Comparison of ENCODE assay signal across 8 mouse cellular contexts in the genomic region with DNA sequence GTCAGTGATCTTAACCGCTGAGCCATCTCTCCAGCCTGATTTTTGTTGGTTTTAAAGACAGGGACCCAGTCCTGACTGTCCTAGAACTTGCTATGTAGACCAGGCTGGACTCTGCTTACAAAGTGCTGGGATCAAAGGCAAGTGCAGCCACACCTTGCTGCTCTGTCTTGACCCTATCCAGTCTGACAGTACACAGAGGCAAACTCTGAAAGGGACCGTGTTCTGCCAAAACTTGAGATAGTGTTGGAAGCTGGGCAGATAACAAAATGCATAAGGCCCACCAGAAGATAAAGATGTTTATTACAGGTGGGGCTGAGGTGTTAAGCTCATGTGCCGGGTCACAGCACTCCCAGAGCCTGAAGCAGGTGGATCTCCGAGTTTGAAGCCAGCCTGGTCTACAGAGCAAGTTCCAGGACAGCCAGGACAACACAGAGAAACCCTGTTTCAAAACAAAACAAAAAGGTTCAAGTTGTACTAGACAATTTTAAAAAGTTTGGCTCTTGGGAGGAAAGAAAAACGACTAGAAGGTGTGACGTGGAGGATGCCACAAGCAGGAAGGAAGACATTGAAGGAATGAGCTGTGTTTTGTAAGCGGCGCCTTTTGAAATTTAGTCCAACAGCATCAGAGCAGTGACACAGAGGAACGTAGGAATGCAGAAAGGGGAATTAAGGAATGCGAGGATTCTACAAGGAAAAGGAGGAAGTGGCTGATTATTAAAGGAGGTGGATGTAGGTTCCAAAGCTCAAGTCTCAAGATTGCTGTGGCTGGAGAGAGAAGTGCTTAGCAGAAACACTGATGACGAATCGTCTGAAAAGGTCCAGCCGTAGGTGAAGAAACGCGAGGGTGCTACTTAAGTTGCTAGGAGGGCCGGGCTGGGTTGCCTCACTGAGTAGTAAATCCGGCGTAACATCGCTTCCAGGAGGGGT. TPM values are rescaled to one million over a fixed set of nuclear protein-coding genes. Genes with fewer than 3 reads are reported as not detected.
DNase-seq lines count a peak whose midpoint lies in the region; ATAC-seq and TF ChIP-seq lines count a peak whose summit lies in the region.

No protein-coding gene starts in this region.

- no peak for DNase-seq in heart, adult 2 months
- no peak for DNase-seq in heart, adult 11 months
- peak; percentile 20 for DNase-seq in G1E (ENCODE audit: low spot score)
- no peak for DNase-seq in liver, postnatal 0 days
- no peak for DNase-seq in right cerebral cortex, postnatal 36 days (ENCODE audit: low spot score in 2 of 2)
- no peak for DNase-seq in left cerebral cortex, postnatal 25 days (ENCODE audit: low spot score in 2 of 2)
- DNase-seq in thymus, postnatal 0 days (ENCODE audit: low spot score), result no peak

- H3K36me3 ChIP-seq in heart, adult 2 months (ENCODE audit: control insufficient read depth, insufficient read depth, low read length), result no peaks in the 10 kb centered on the region
- H3K36me3 ChIP-seq in G1E (replicated peaks), result peaks cover 42% of the 10 kb centered on the region
- peaks cover 17% of the 10 kb centered on the region for H3K36me3 ChIP-seq in forebrain, embryonic 16.5 days (ENCODE audit: control insufficient read depth, insufficient read depth)
- peaks cover 16% of the 10 kb centered on the region for H3K36me3 ChIP-seq in liver, postnatal 0 days (replicated peaks; ENCODE audit: insufficient read depth, low read length)

- no peak for TF ChIP-seq POLR2A in heart, adult 2 months (IDR thresholded peaks at IDR 0.05; ENCODE audit: insufficient read depth, low read depth, low read length)

- H3K79me2 ChIP-seq in heart, adult 2 months (replicated peaks; ENCODE audit: control insufficient read depth, insufficient read depth, low read length), result no peaks in the 10 kb centered on the region

- H3K4me3 ChIP-seq in heart, adult 2 months, result peak overlapping the region; percentile 62
- H3K4me3 ChIP-seq in G1E (ENCODE audit: low read depth, low read length), result peak overlapping the region; percentile 87
- H3K4me3 ChIP-seq in forebrain, embryonic 16.5 days (replicated peaks; ENCODE audit: low read length), result peak overlapping the region; percentile 77
- peak overlapping the region; percentile 64 for H3K4me3 ChIP-seq in liver, postnatal 0 days (ENCODE audit: low read depth, low read length)

- intact Hi-C loops in heart, adult 2 months (cut with DNase I), result no loop called here
- intact Hi-C loops in left cerebral cortex, postnatal 25 days (cut with DNase I), result no loop called here

- TF ChIP-seq CTCF in heart, adult 2 months (IDR thresholded peaks at IDR 0.05), result no peak
- no peak for TF ChIP-seq CTCF in G1E (IDR thresholded peaks at IDR 0.05; ENCODE audit: low read depth, low read length)
- no peak for TF ChIP-seq CTCF in liver, postnatal 0 days (IDR thresholded peaks at IDR 0.05; ENCODE audit: low read depth)

- H3K9ac ChIP-seq in heart, adult 2 months (ENCODE audit: low read depth, low read length), result peak overlapping the region; percentile 14; the same call in 1 of the 2 replicates
- H3K9ac ChIP-seq in forebrain, embryonic 16.5 days (replicated peaks; ENCODE audit: low read depth, low read length), result peak overlapping the region; percentile 56
- peak overlapping the region; percentile 62 for H3K9ac ChIP-seq in liver, postnatal 0 days (replicated peaks)

- H3K9me3 ChIP-seq in G1E (replicated peaks), result no peaks in the 10 kb centered on the region
- H3K9me3 ChIP-seq in forebrain, embryonic 16.5 days (ENCODE audit: control insufficient read depth, low read length), result no peaks in the 10 kb centered on the region
- no peaks in the 10 kb centered on the region for H3K9me3 ChIP-seq in liver, postnatal 0 days (ENCODE audit: low read length)

- H3K27me3 ChIP-seq in heart, adult 2 months (ENCODE audit: control insufficient read depth, insufficient read depth, low read length), result no peaks in the 10 kb centered on the region
- no peaks in the 10 kb centered on the region for H3K27me3 ChIP-seq in G1E (ENCODE audit: insufficient read depth, low read length)
- H3K27me3 ChIP-seq in forebrain, embryonic 16.5 days (replicated peaks; ENCODE audit: control insufficient read depth, insufficient read depth, low read length), result no peaks in the 10 kb centered on the region
- no peaks in the 10 kb centered on the region for H3K27me3 ChIP-seq in liver, postnatal 0 days (ENCODE audit: insufficient read depth, low read length)

- 0 out of 2 replicates have a peak, but pooled peaks have one; percentile 2 for ATAC-seq in G1E (ENCODE audit: extremely low read depth, insufficient number of reproducible peaks, low FRiP score, poor library complexity, severe bottlenecking)
- no peak for ATAC-seq in forebrain, embryonic 16.5 days
- ATAC-seq in liver, postnatal 0 days, result peak; percentile 23; the same call in 1 of the 2 replicates

- H3K4me1 ChIP-seq in heart, adult 2 months (ENCODE audit: control insufficient read depth, insufficient read depth, low read length), result peaks cover 2% of the 10 kb centered on the region; the same call in 1 of the 2 replicates
- H3K4me1 ChIP-seq in G1E (ENCODE audit: insufficient read depth, low read depth, low read length), result peaks cover 26% of the 10 kb centered on the region
- peaks cover 15% of the 10 kb centered on the region for H3K4me1 ChIP-seq in forebrain, embryonic 16.5 days (replicated peaks; ENCODE audit: control insufficient read depth, insufficient read depth, low read length)
- H3K4me1 ChIP-seq in liver, postnatal 0 days (ENCODE audit: insufficient read depth), result peaks cover 15% of the 10 kb centered on the region

- no peak overlapping the region for H3K27ac ChIP-seq in heart, adult 2 months
- H3K27ac ChIP-seq in forebrain, embryonic 16.5 days (ENCODE audit: low read length), result no peak overlapping the region
- peak overlapping the region; percentile 16 for H3K27ac ChIP-seq in liver, postnatal 0 days (ENCODE audit: low read depth)

- H3K4me2 ChIP-seq in forebrain, embryonic 16.5 days (ENCODE audit: low read length), result peak overlapping the region; percentile 76
- H3K4me2 ChIP-seq in liver, postnatal 0 days (ENCODE audit: low read depth, low read length), result peak overlapping the region; percentile 90

- no peak for TF ChIP-seq EP300 in heart, adult 2 months (IDR thresholded peaks at IDR 0.05; ENCODE audit: insufficient read depth, low read depth, low read length)
- TF ChIP-seq EP300 in liver, postnatal 0 days (IDR thresholded peaks at IDR 0.05; ENCODE audit: low read depth), result no peak

- 11% methylated on average over 19 of the region's 19 CpGs for WGBS in heart, adult 2 months
- 17% methylated on average over 19 of the region's 19 CpGs for WGBS in forebrain, embryonic 16.5 days
- 12% methylated on average over 19 of the region's 19 CpGs for WGBS in liver, postnatal 0 days (ENCODE audit: insufficient replicate concordance)

RNA-seq across cellular contexts. Expression of gene Oscp1, which starts 0.9 kb away (rescaled TPM):
- 1 to 10 TPM; 1.6 to 2.8 TPM for total RNA-seq in heart, adult 2 months (2021)
- 1.00 and 1.2 TPM in 2 replicates for polyA plus RNA-seq in heart, adult 2 months (2012; rRNA removed)
- 6.6 and 10.8 TPM in 2 replicates for total RNA-seq in G1E (2014; fragmentation: Nextera tagmentation)
- total RNA-seq in G1E (2017), result 9.6 and 9.8 TPM in 2 replicates
- polyA plus RNA-seq in G1E (2012), result 0.18 and 1.9 TPM in 2 replicates
- polyA plus RNA-seq in forebrain, embryonic 16.5 days (2015; fragmentation: Nextera tagmentation; extraction: Ambion mirVana), result 30.4 and 33.4 TPM in 2 replicates
- polyA plus RNA-seq in liver, postnatal 0 days (2015; fragmentation: Nextera tagmentation; extraction: Ambion mirVana), result 0.90 and 1.5 TPM in 2 replicates
- 10 to 100 TPM; 45.5 to 55.8 TPM for total RNA-seq in left cerebral cortex, postnatal 25 days (2021)
- polyA plus RNA-seq in thymus, postnatal 0 days (2015; fragmentation: Nextera tagmentation; extraction: Ambion mirVana), result 4.8 and 5.0 TPM in 2 replicates

RNA-seq across cellular contexts. Expression of gene Mrps15, which starts 10.7 kb away (rescaled TPM):
- total RNA-seq in heart, adult 2 months (2021), result 10 to 100 TPM; 74.9 to 78.1 TPM
- polyA plus RNA-seq in heart, adult 2 months (2012; rRNA removed), result 33.7 and 40.4 TPM in 2 replicates
- total RNA-seq in G1E (2014; fragmentation: Nextera tagmentation) (178 and 214 TPM in 2 replicates), G1E (2017) (66.0 and 84.8 TPM in 2 replicates)
- polyA plus RNA-seq in G1E (2012), result 217 and 293 TPM in 2 replicates
- polyA plus RNA-seq in forebrain, embryonic 16.5 days (2015; fragmentation: Nextera tagmentation; extraction: Ambion mirVana), result 103 and 115 TPM in 2 replicates
- polyA plus RNA-seq in liver, postnatal 0 days (2015; fragmentation: Nextera tagmentation; extraction: Ambion mirVana), result 57.2 and 58.1 TPM in 2 replicates
- 10 to 100 TPM; 43.0 to 49.4 TPM for total RNA-seq in left cerebral cortex, postnatal 25 days (2021)
- 118 and 143 TPM in 2 replicates for polyA plus RNA-seq in thymus, postnatal 0 days (2015; fragmentation: Nextera tagmentation; extraction: Ambion mirVana)

RNA-seq across cellular contexts. Expression of gene Csf3r, which starts 33.1 kb away (rescaled TPM):
- 1 to 10 TPM; 1.6 to 1.8 TPM for total RNA-seq in heart, adult 2 months (2021)
- 2.9 and 9.0 TPM in 2 replicates for polyA plus RNA-seq in heart, adult 2 months (2012; rRNA removed)
- total RNA-seq in G1E (2014; fragmentation: Nextera tagmentation), result not detected in 2 replicates
- total RNA-seq in G1E (2017), result 0.05 TPM in 1 of 2 replicates, not detected in the other
- polyA plus RNA-seq in G1E (2012), result 0.02 TPM in 1 of 2 replicates, not detected in the other
- 0.53 and 0.70 TPM in 2 replicates for polyA plus RNA-seq in forebrain, embryonic 16.5 days (2015; fragmentation: Nextera tagmentation; extraction: Ambion mirVana)
- 2.3 and 2.8 TPM in 2 replicates for polyA plus RNA-seq in liver, postnatal 0 days (2015; fragmentation: Nextera tagmentation; extraction: Ambion mirVana)
- total RNA-seq in left cerebral cortex, postnatal 25 days (2021), result 1 to 10 TPM; 4.6 to 4.8 TPM
- polyA plus RNA-seq in thymus, postnatal 0 days (2015; fragmentation: Nextera tagmentation; extraction: Ambion mirVana), result 0.43 and 0.48 TPM in 2 replicates

RNA-seq across cellular contexts. Expression of gene Lsm10, which starts 39.0 kb away (rescaled TPM):
- 10 to 100 TPM; 17.0 to 18.9 TPM for total RNA-seq in heart, adult 2 months (2021)
- 33.1 and 33.8 TPM in 2 replicates for polyA plus RNA-seq in heart, adult 2 months (2012; rRNA removed)
- total RNA-seq in G1E (2014; fragmentation: Nextera tagmentation), result 37.8 and 37.9 TPM in 2 replicates
- 39.3 and 40.3 TPM in 2 replicates for total RNA-seq in G1E (2017)
- 9.7 and 12.6 TPM in 2 replicates for polyA plus RNA-seq in G1E (2012)
- 60.2 and 60.6 TPM in 2 replicates for polyA plus RNA-seq in forebrain, embryonic 16.5 days (2015; fragmentation: Nextera tagmentation; extraction: Ambion mirVana)
- 24.7 and 27.7 TPM in 2 replicates for polyA plus RNA-seq in liver, postnatal 0 days (2015; fragmentation: Nextera tagmentation; extraction: Ambion mirVana)
- total RNA-seq in left cerebral cortex, postnatal 25 days (2021), result 10 to 100 TPM; 13.1 to 14.8 TPM
- polyA plus RNA-seq in thymus, postnatal 0 days (2015; fragmentation: Nextera tagmentation; extraction: Ambion mirVana), result 55.9 and 61.0 TPM in 2 replicates

RNA-seq across cellular contexts. Expression of gene Stk40, which starts 46.3 kb away (rescaled TPM):
- total RNA-seq in heart, adult 2 months (2021), result 10 to 100 TPM; 41.6 to 53.8 TPM
- polyA plus RNA-seq in heart, adult 2 months (2012; rRNA removed), result 36.3 and 36.7 TPM in 2 replicates
- total RNA-seq in G1E (2014; fragmentation: Nextera tagmentation) (30.9 and 41.2 TPM in 2 replicates), G1E (2017) (20.5 and 20.8 TPM in 2 replicates)
- polyA plus RNA-seq in G1E (2012), result 68.2 and 68.5 TPM in 2 replicates
- polyA plus RNA-seq in forebrain, embryonic 16.5 days (2015; fragmentation: Nextera tagmentation; extraction: Ambion mirVana), result 33.5 and 34.7 TPM in 2 replicates
- 11.3 and 12.1 TPM in 2 replicates for polyA plus RNA-seq in liver, postnatal 0 days (2015; fragmentation: Nextera tagmentation; extraction: Ambion mirVana)
- total RNA-seq in left cerebral cortex, postnatal 25 days (2021), result 10 to 100 TPM; 33.9 to 35.6 TPM
- 26.5 and 28.8 TPM in 2 replicates for polyA plus RNA-seq in thymus, postnatal 0 days (2015; fragmentation: Nextera tagmentation; extraction: Ambion mirVana)
